Mouse (Mus musculus) heart, embryonic 13.5 days (tissue): ENCODE measurements around the gene Hist1h1c. TPM values are rescaled to one million over a fixed set of nuclear protein-coding genes. Genes with fewer than 3 reads are reported as not detected.
"Not testable (repeated sequence)": the region's sequence is repeated elsewhere in the genome, so short reads cannot be mapped to it uniquely, and the experiment has no call there.

ENCODE experiments used
- ATAC-seq: fragments of 200-750 bp; cut with Nextera tagmentation; 2 replicates; pipeline ENCODE4 v1.8.0; 2017; ENCODE audit warnings: moderate TSS enrichment; ENCODE audit not compliant: insufficient number of reproducible peaks, low FRiP score, low TSS enrichment; ENCODE audit errors: extremely low read depth
- H3K27ac ChIP-seq: fragments of 300-500 bp; sonication (generic); replicated peaks from 2 replicates; pipeline ENCODE4 v1.5.1; 2015; ENCODE audit warnings: moderate library complexity, mild to moderate bottlenecking, inconsistent platforms
- H3K27me3 ChIP-seq: fragments of 300-500 bp; sonication (generic); replicated peaks from 2 replicates; pipeline ENCODE4 v1.6.1; 2015; ENCODE audit warnings: mild to moderate bottlenecking, inconsistent platforms
- H3K36me3 ChIP-seq: fragments of 300-500 bp; sonication (generic); 2 replicates; pipeline ENCODE4 v1.6.1; 2015; ENCODE audit warnings: mild to moderate bottlenecking, inconsistent platforms
- H3K4me1 ChIP-seq: fragments of 300-500 bp; sonication (generic); 2 replicates; pipeline ENCODE4 v1.6.1; 2015; ENCODE audit warnings: inconsistent platforms
- H3K4me2 ChIP-seq: fragments of 300-500 bp; sonication (generic); 2 replicates; pipeline ENCODE4 v1.6.1; 2015; ENCODE audit warnings: inconsistent platforms, mild to moderate bottlenecking, moderate library complexity
- H3K4me3 ChIP-seq: fragments of 300-500 bp; sonication (generic); 2 replicates; pipeline ENCODE4 v1.5.1; 2015; ENCODE audit warnings: moderate library complexity, mild to moderate bottlenecking, inconsistent platforms
- H3K9ac ChIP-seq: fragments of 300-500 bp; sonication (generic); 2 replicates; pipeline ENCODE4 v1.6.1; 2015; ENCODE audit warnings: inconsistent platforms, mild to moderate bottlenecking, moderate library complexity
- H3K9me3 ChIP-seq: fragments of 300-500 bp; sonication (generic); 2 replicates; pipeline ENCODE4 v1.6.1; 2016; ENCODE audit warnings: inconsistent platforms
- WGBS: fragments of 180-500 bp; shearing (Covaris S2); methylation state at CpG from one replicate; pipeline ENCODE4 v1.1.7; 2015; ENCODE audit warnings: mixed read lengths; 5-methylcytosine and 5-hydroxymethylcytosine counted together
- polyA plus RNA-seq: library from polyadenylated mRNA; unstranded; fragments of >200 nt; fragmentation: Nextera tagmentation; extraction: Ambion mirVana; gene quantifications from 2 replicates; pipeline ENCODE4 v1.2.1, GENCODE M21; 2015

Gene Hist1h1c
- polyA plus RNA-seq, 1 experiment from 2014 or later = 31.2 TPM

GRCm38 (mm10) chr13:23700786-23701520, 37.7 kb upstream of the Hist1h1c start:
- peak overlapping the region; percentile 63; the same call in 1 of the 2 replicates for H3K9ac ChIP-seq
- ATAC-seq = peak; percentile 5; the same call in 1 of the 2 replicates
- no peaks in the 10 kb centered on the region for H3K9me3 ChIP-seq
- H3K27me3 ChIP-seq = no peaks in the 10 kb centered on the region
- 17% methylated on average over 8 of the region's 8 CpGs for WGBS
- H3K4me3 ChIP-seq = no peak overlapping the region
- peaks cover 19% of the 10 kb centered on the region for H3K4me1 ChIP-seq
- no peaks in the 10 kb centered on the region for H3K36me3 ChIP-seq
- no peak overlapping the region for H3K4me2 ChIP-seq
- no peak overlapping the region for H3K27ac ChIP-seq

GRCm38 (mm10) chr13:23702220-23702619, 36.4 kb upstream of the Hist1h1c start:
- H3K36me3 ChIP-seq = no peaks in the 10 kb centered on the region
- H3K4me2 ChIP-seq = no peak overlapping the region
- no peaks in the 10 kb centered on the region for H3K27me3 ChIP-seq
- H3K27ac ChIP-seq = no peak overlapping the region
- H3K9me3 ChIP-seq = no peaks in the 10 kb centered on the region
- H3K4me1 ChIP-seq = peaks cover 13% of the 10 kb centered on the region
- no peak overlapping the region for H3K9ac ChIP-seq
- no peak for ATAC-seq
- no peak overlapping the region for H3K4me3 ChIP-seq
- 79% methylated on average over 4 of the region's 4 CpGs for WGBS

GRCm38 (mm10) chr13:23702801-23703200, 35.8 kb upstream of the Hist1h1c start:
- not testable (repeated sequence) for H3K9me3 ChIP-seq, H3K27me3 ChIP-seq, ATAC-seq, H3K36me3 ChIP-seq, H3K4me1 ChIP-seq, H3K27ac ChIP-seq, H3K9ac ChIP-seq, H3K4me2 ChIP-seq, H3K4me3 ChIP-seq
- WGBS = 76% methylated on average over 2 of the region's 2 CpGs

- Histone ChIP-seq H3K27me3 (no peaks in the 10 kb centered on the region), H3K36me3 (no peaks in the 10 kb centered on the region), H3K4me1 (peaks cover 28% of the 10 kb centered on the region), H3K27ac (no peak overlapping the region), H3K4me3 (no peak overlapping the region), H3K9ac (no peak overlapping the region), H3K9me3 (no peaks in the 10 kb centered on the region), H3K4me2 (no peak overlapping the region)
- no peak for ATAC-seq
- 73% methylated on average over 7 of the region's 7 CpGs for WGBS
These were observed 32.8 kb upstream of the Hist1h1c start for GRCm38 (mm10) chr13:23705751-23706356.

GRCm38 (mm10) chr13:23706771-23707170, 31.8 kb upstream of the Hist1h1c start:
- Histone ChIP-seq H3K27ac (no peak overlapping the region), H3K9me3 (no peaks in the 10 kb centered on the region), H3K4me2 (no peak overlapping the region), H3K36me3 (no peaks in the 10 kb centered on the region), H3K4me1 (peaks cover 28% of the 10 kb centered on the region), H3K27me3 (no peaks in the 10 kb centered on the region), H3K4me3 (no peak overlapping the region), H3K9ac (no peak overlapping the region)
- WGBS = 81% methylated on average over 12 of the region's 12 CpGs
- no peak for ATAC-seq

- Histone ChIP-seq H3K9me3 (no peaks in the 10 kb centered on the region), H3K4me3 (no peak overlapping the region), H3K36me3 (no peaks in the 10 kb centered on the region), H3K4me1 (peaks cover 28% of the 10 kb centered on the region), H3K9ac (no peak overlapping the region), H3K27me3 (no peaks in the 10 kb centered on the region), H3K27ac (peak overlapping the region; percentile 58), H3K4me2 (no peak overlapping the region)
- no peak for ATAC-seq
- WGBS = 76% methylated on average over 4 of the region's 4 CpGs
These were observed 30.6 kb upstream of the Hist1h1c start for GRCm38 (mm10) chr13:23708041-23708440.

- Histone ChIP-seq H3K9me3 (no peaks in the 10 kb centered on the region), H3K4me1 (peaks cover 28% of the 10 kb centered on the region), H3K27ac (peak overlapping the region; percentile 58), H3K27me3 (no peaks in the 10 kb centered on the region), H3K9ac (no peak overlapping the region), H3K36me3 (no peaks in the 10 kb centered on the region), H3K4me2 (no peak overlapping the region), H3K4me3 (no peak overlapping the region)
- ATAC-seq = no peak
- WGBS = 53% methylated on average over 4 of the region's 4 CpGs
These were observed 30.0 kb upstream of the Hist1h1c start for GRCm38 (mm10) chr13:23708654-23709053.

- Histone ChIP-seq H3K27ac (peak overlapping the region; percentile 59), H3K9me3 (no peaks in the 10 kb centered on the region), H3K27me3 (no peaks in the 10 kb centered on the region), H3K36me3 (no peaks in the 10 kb centered on the region), H3K9ac (peak overlapping the region; percentile 78), H3K4me3 (peak overlapping the region; percentile 55), H3K4me2 (peak overlapping the region; percentile 86), H3K4me1 (peaks cover 28% of the 10 kb centered on the region)
- ATAC-seq = no peak
- 31% methylated on average over 15 of the region's 15 CpGs for WGBS
These were observed 28.8 kb upstream of the Hist1h1c start for GRCm38 (mm10) chr13:23709714-23710373.

- H3K4me3 ChIP-seq = peak within 1 kb of the TSS; percentile 55
- H3K4me2 ChIP-seq = peak within 1 kb of the TSS; percentile 86
- H3K4me1 ChIP-seq = peaks cover 31% of the 10 kb centered on the region
- WGBS = 2% methylated on average over 17 of the region's 17 CpGs
- H3K9me3 ChIP-seq = no peaks in the 10 kb centered on the region
- H3K36me3 ChIP-seq = no peaks in the 10 kb centered on the region
- H3K27me3 ChIP-seq = no peaks in the 10 kb centered on the region
- ATAC-seq = no peak
- H3K9ac ChIP-seq = peak within 1 kb of the TSS; percentile 78
- H3K27ac ChIP-seq = peak within 1 kb of the TSS; percentile 59
These were observed 28.1 kb upstream of the Hist1h1c start, which contains the start of gene Hfe for GRCm38 (mm10) chr13:23710374-23711089. Hfe (minus strand) TSS chr13:23710854.

GRCm38 (mm10) chr13:23716261-23717042, 22.2 kb upstream of the Hist1h1c start:
- no peaks in the 10 kb centered on the region for H3K27me3 ChIP-seq
- H3K4me1 ChIP-seq = peaks cover 12% of the 10 kb centered on the region
- ATAC-seq = no peak
- no peak overlapping the region for H3K4me3 ChIP-seq
- H3K9ac ChIP-seq = no peak overlapping the region
- H3K9me3 ChIP-seq = peaks cover 7% of the 10 kb centered on the region; the same call in 1 of the 2 replicates
- H3K36me3 ChIP-seq = no peaks in the 10 kb centered on the region
- H3K4me2 ChIP-seq = no peak overlapping the region
- no peak overlapping the region for H3K27ac ChIP-seq
- WGBS = 53% methylated on average over 5 of the region's 5 CpGs
